Mouse (Mus musculus): ENCODE measurements around the gene Pkd1. TPM values are rescaled to one million over a fixed set of nuclear protein-coding genes. Genes with fewer than 3 reads are reported as not detected.

The Pkd1 gene
- total and polyA plus RNA-seq, 3 experiments: 2.8 to 13.4 (median 8.3) TPM

- Histone ChIP-seq H3K9me3 (replicated peaks; ENCODE audit: low read length) (no peaks in the 10 kb centered on the region), H3K79me2 (replicated peaks; ENCODE audit: control insufficient read depth, extremely low read depth, insufficient read depth, poor library complexity, severe bottlenecking) (no peaks in the 10 kb centered on the region), H3K27ac (ENCODE audit: insufficient read depth, low read depth) (no peak overlapping the region), H3K4me2 (ENCODE audit: insufficient read depth, low read depth, poor library complexity, severe bottlenecking) (no peak overlapping the region), H3K4me1 (ENCODE audit: control insufficient read depth in 1 of 2, insufficient read depth in 2 of 2) (peaks cover 6 to 24% of the 10 kb centered on the region in 2 experiments), H3K9ac (ENCODE audit: insufficient read depth, low read depth) (no peak overlapping the region), H3K4me3 (replicated peaks in 1 of 3; ENCODE audit: low read depth in 2 of 3, low read length in 2 of 3, poor library complexity in 1 of 3) (no peak overlapping the region), H3K36me3 (replicated peaks in 1 of 2; ENCODE audit: control insufficient read depth in 1 of 2, insufficient read depth in 1 of 2, low read length in 1 of 2) (no peaks in the 10 kb centered on the region), H3K27me3 (replicated peaks) (no peaks in the 10 kb centered on the region)
- in situ Hi-C loops (cut with MboI; ENCODE audit: low pct_ligation_motif_present, low pct_unique_long_range_greater_than_20kb, low sequenced_read_pairs) (loop anchor here (5.0 kb wide), 1 partner anchor 37 kb away; no protein-coding TSS in a partner anchor), dilution Hi-C loops (cut with MboI; ENCODE audit: extremely low pct_ligation_motif_present, extremely low pct_unique_long_range_greater_than_20kb, low sequenced_read_pairs) (no loop called here)
- TF ChIP-seq MEF2A (IDR thresholded peaks at IDR 0.05; ENCODE audit: borderline replicate concordance, low read depth, low read length) (no peak), USF1 (IDR thresholded peaks at IDR 0.05; ENCODE audit: low read depth, low read length) (no peak), MYC (IDR thresholded peaks at IDR 0.05; ENCODE audit: low read depth, low read length) (peak; percentile 26; the same call in 1 of the 2 replicates), EP300 (IDR thresholded peaks at IDR 0.05; ENCODE audit: low read length) (0 out of 2 replicates have a peak, but pooled peaks have one; percentile 15), NRF1 (IDR thresholded peaks at IDR 0.05; ENCODE audit: low read depth, low read length) (no peak), USF2 (conservative IDR thresholded peaks at IDR 0.05; ENCODE audit: low read depth, low read length) (no peak), CTCF (conservative IDR thresholded peaks at IDR 0.05 in 1 of 2, IDR thresholded peaks at IDR 0.05 in 1 of 2; ENCODE audit: low read depth in 2 of 2, low read length in 2 of 2) (peak; percentile 84 to 93), ZC3H11A (IDR thresholded peaks at IDR 0.05; ENCODE audit: low read depth, low read length) (0 out of 2 replicates have a peak, but pooled peaks have one; percentile 14), ELF1 (IDR thresholded peaks at IDR 0.05; ENCODE audit: low read depth, low read length) (peak; percentile 59), CHD1 (IDR thresholded peaks at IDR 0.05; ENCODE audit: low read depth, low read length) (no peak), POLR2A (IDR thresholded peaks at IDR 0.05; ENCODE audit: low read depth, low read length) (no peak), BHLHE40 (IDR thresholded peaks at IDR 0.05; ENCODE audit: low read depth, low read length) (no peak), ZKSCAN1 (IDR thresholded peaks at IDR 0.05; ENCODE audit: borderline replicate concordance, low read depth, low read length) (no peak), SIN3A (IDR thresholded peaks at IDR 0.05; ENCODE audit: low read length) (no peak), TBP (conservative IDR thresholded peaks at IDR 0.05; ENCODE audit: low read depth, low read length) (no peak), UBTF (IDR thresholded peaks at IDR 0.05; ENCODE audit: low read depth, low read length) (no peak), MXI1 (IDR thresholded peaks at IDR 0.05; ENCODE audit: low read depth, low read length) (no peak), CHD2 (IDR thresholded peaks at IDR 0.05; ENCODE audit: low read length) (no peak), RAD21 (IDR thresholded peaks at IDR 0.05; ENCODE audit: low read depth, low read length) (peak; percentile 86), NELFE (IDR thresholded peaks at IDR 0.05; ENCODE audit: low read depth, low read length) (peak; percentile 33; the same call in 1 of the 2 replicates), SMC3 (IDR thresholded peaks at IDR 0.05; ENCODE audit: low read depth, low read length) (peak; percentile 65), KAT2A (IDR thresholded peaks at IDR 0.05; ENCODE audit: insufficient replicate concordance, low read length) (no peak), JUND (conservative IDR thresholded peaks at IDR 0.05; ENCODE audit: low read depth, low read length) (0 out of 2 replicates have a peak, but pooled peaks have one; percentile 35), TCF12 (IDR thresholded peaks at IDR 0.05; ENCODE audit: low read depth, low read length) (peak; percentile 36; the same call in 1 of the 2 replicates), MAX (IDR thresholded peaks at IDR 0.05; ENCODE audit: low read length) (no peak), RCOR1 (conservative IDR thresholded peaks at IDR 0.05; ENCODE audit: low read depth, low read length) (no peak), ZNF384 (IDR thresholded peaks at IDR 0.05; ENCODE audit: low read depth, low read length) (no peak), MAFK (IDR thresholded peaks at IDR 0.05; ENCODE audit: insufficient replicate concordance, low read length) (no peak), E2F4 (IDR thresholded peaks at IDR 0.05; ENCODE audit: insufficient replicate concordance, low read depth, low read length) (0 out of 2 replicates have a peak, but pooled peaks have one; percentile 43), MAZ (IDR thresholded peaks at IDR 0.05; ENCODE audit: low read depth, low read length) (no peak), GABPA (IDR thresholded peaks at IDR 0.05; ENCODE audit: insufficient replicate concordance, low read depth, low read length) (no peak), PAX5 (IDR thresholded peaks at IDR 0.05; ENCODE audit: low read length) (no peak), ZMIZ1 (IDR thresholded peaks at IDR 0.05; ENCODE audit: low read depth, low read length) (no peak), ETS1 (conservative IDR thresholded peaks at IDR 0.05; ENCODE audit: low read depth, low read length) (no peak), IRF4 (IDR thresholded peaks at IDR 0.05; ENCODE audit: low read depth, low read length) (0 out of 2 replicates have a peak, but pooled peaks have one; percentile 30), JUN (IDR thresholded peaks at IDR 0.05; ENCODE audit: insufficient read depth, low read depth, low read length) (no peak; the same call in 1 of the 2 replicates), POLR2AphosphoS2 (IDR thresholded peaks at IDR 0.05; ENCODE audit: low read depth, low read length) (no peak), HCFC1 (IDR thresholded peaks at IDR 0.05; ENCODE audit: low read depth, low read length) (no peak)
- DNase-seq (ENCODE audit: extremely low read depth): peak; percentile 87
These were observed 9.3 kb upstream of the Pkd1 start for GRCm38 (mm10) chr17:24540375-24540774.
